In the genomic region with DNA sequence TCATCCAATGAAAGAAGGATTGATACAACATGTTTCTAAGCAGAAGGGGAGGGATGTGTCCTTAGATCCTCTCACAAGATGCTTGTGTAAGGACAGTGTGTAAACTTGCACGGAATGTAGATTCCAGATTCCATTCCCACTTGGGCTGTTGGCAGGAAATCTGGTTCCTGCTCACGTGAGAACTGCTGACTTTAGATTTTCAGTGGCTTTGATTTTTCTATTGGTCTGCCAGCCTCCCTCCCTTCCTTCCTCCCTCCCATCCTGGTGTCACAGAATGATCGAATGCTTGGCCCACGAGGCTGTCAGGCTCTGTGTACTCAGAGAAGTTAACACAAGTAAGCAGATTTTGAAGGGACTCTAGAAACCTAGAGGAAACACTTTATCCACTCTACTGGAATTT, we compare ENCODE assay signal across 8 mouse cellular contexts. TPM values are rescaled to one million over a fixed set of nuclear protein-coding genes. Genes with fewer than 3 reads are reported as not detected.
DNase-seq lines count a peak whose midpoint lies in the region; ATAC-seq and TF ChIP-seq lines count a peak whose summit lies in the region.

No protein-coding gene starts in this region.

- no peak for ATAC-seq in limb, embryonic 14.5 days (ENCODE audit: low FRiP score, low read depth)
- no peak; the same call in 1 of the 2 replicates for ATAC-seq in kidney, postnatal 0 days (replicated peaks; ENCODE audit: low FRiP score, low read depth)

- H3K36me3 ChIP-seq in limb, embryonic 14.5 days (ENCODE audit: control insufficient read depth, insufficient read depth, low read length), result no peaks in the 10 kb centered on the region
- H3K36me3 ChIP-seq in limb, embryonic 10.5 days, result no peaks in the 10 kb centered on the region
- H3K36me3 ChIP-seq in kidney, postnatal 0 days (ENCODE audit: insufficient read depth, low read length), result no peaks in the 10 kb centered on the region

- no peak overlapping the region for H3K4me2 ChIP-seq in limb, embryonic 14.5 days (replicated peaks; ENCODE audit: low read depth, low read length, severe bottlenecking)
- H3K4me2 ChIP-seq in kidney, postnatal 0 days (ENCODE audit: low read length), result no peak overlapping the region

- peak; percentile 40 for DNase-seq in limb, embryonic 14.5 days (ENCODE audit: low spot score)
- no peak for DNase-seq in limb, embryonic 10.5 days (ENCODE audit: low spot score)
- DNase-seq in heart, adult 8-10 months (ENCODE audit: low spot score), result peak; percentile 87
- DNase-seq in kidney, postnatal 0 days (ENCODE audit: low spot score), result peak; percentile 79
- peak; percentile 69 for DNase-seq in skeletal muscle tissue, adult 2 months (ENCODE audit: low read depth, low spot score)
- no peak for DNase-seq in thymus, postnatal 10 days (ENCODE audit: low spot score in 2 of 2)
- no peak for DNase-seq in thymus, postnatal 14 days
- no peak for DNase-seq in MN1 (ENCODE audit: low spot score)

- H3K4me1 ChIP-seq in limb, embryonic 14.5 days (ENCODE audit: control insufficient read depth, insufficient read depth, low read length), result no peaks in the 10 kb centered on the region
- 0 out of 2 replicates have a peak, but pooled peaks cover 4% of the 10 kb centered on the region for H3K4me1 ChIP-seq in limb, embryonic 10.5 days
- peaks cover 13% of the 10 kb centered on the region for H3K4me1 ChIP-seq in kidney, postnatal 0 days (replicated peaks; ENCODE audit: insufficient read depth, low read length)

- no peak overlapping the region for H3K9ac ChIP-seq in limb, embryonic 14.5 days (ENCODE audit: low read depth, low read length, severe bottlenecking)
- no peak overlapping the region for H3K9ac ChIP-seq in kidney, postnatal 0 days (ENCODE audit: low read depth, low read length)

- no peak for TF ChIP-seq CTCF in kidney, postnatal 0 days (IDR thresholded peaks at IDR 0.05; ENCODE audit: low read depth)

- no peak for TF ChIP-seq POLR2A in limb, embryonic 14.5 days (IDR thresholded peaks at IDR 0.05; ENCODE audit: borderline replicate concordance, extremely low read depth, insufficient read depth, insufficient read length)

- WGBS in limb, embryonic 14.5 days, result 19% methylated on average over 4 of the region's 4 CpGs
- 57% methylated on average over 4 of the region's 4 CpGs for WGBS in limb, embryonic 10.5 days
- 19% methylated on average over 4 of the region's 4 CpGs for WGBS in kidney, postnatal 0 days

- no peak overlapping the region for H3K27ac ChIP-seq in limb, embryonic 14.5 days (replicated peaks; ENCODE audit: low read depth, low read length)
- no peak overlapping the region for H3K27ac ChIP-seq in limb, embryonic 10.5 days
- peak overlapping the region; percentile 81; the same call in 1 of the 2 replicates for H3K27ac ChIP-seq in kidney, postnatal 0 days

- no peaks in the 10 kb centered on the region for H3K9me3 ChIP-seq in limb, embryonic 14.5 days (ENCODE audit: control insufficient read depth, low read length)
- H3K9me3 ChIP-seq in limb, embryonic 10.5 days (replicated peaks), result no peaks in the 10 kb centered on the region
- no peaks in the 10 kb centered on the region for H3K9me3 ChIP-seq in kidney, postnatal 0 days (replicated peaks; ENCODE audit: low read length)

- H3K4me3 ChIP-seq in limb, embryonic 14.5 days (replicated peaks; ENCODE audit: low read length), result no peak overlapping the region
- H3K4me3 ChIP-seq in limb, embryonic 10.5 days, result no peak overlapping the region
- no peak overlapping the region for H3K4me3 ChIP-seq in kidney, postnatal 0 days (replicated peaks; ENCODE audit: low read depth, low read length)

- H3K27me3 ChIP-seq in limb, embryonic 14.5 days (ENCODE audit: control insufficient read depth, insufficient read depth, low read length), result no peaks in the 10 kb centered on the region
- H3K27me3 ChIP-seq in limb, embryonic 10.5 days (ENCODE audit: low read depth, poor library complexity, severe bottlenecking), result no peaks in the 10 kb centered on the region
- H3K27me3 ChIP-seq in kidney, postnatal 0 days (ENCODE audit: insufficient read depth, low read length), result no peaks in the 10 kb centered on the region

RNA-seq across cellular contexts. Expression of gene Snrk, which starts 32.9 kb away (rescaled TPM):
- polyA plus RNA-seq in limb, embryonic 14.5 days (2012; rRNA removed), result 44.8 and 50.1 TPM in 2 replicates
- polyA plus RNA-seq in limb, embryonic 14.5 days (2014; fragmentation: Nextera tagmentation; extraction: Ambion mirVana), result 40.2 and 47.0 TPM in 2 replicates
- polyA plus RNA-seq in limb, embryonic 10.5 days (2016; fragmentation: Nextera tagmentation; extraction: Ambion mirVana), result 26.6 and 41.1 TPM in 2 replicates
- 100 to 1,000 TPM; 111 to 152 (median 125) TPM for total RNA-seq in heart, adult 8-10 months (2022)
- 51.3 and 51.6 TPM in 2 replicates for polyA plus RNA-seq in kidney, postnatal 0 days (2015; fragmentation: Nextera tagmentation; extraction: Ambion mirVana)

Comparison
In these comparisons a context has a peak if more than half of its experiments do, and no peak if none do; other contexts are left out.
1. DNase-seq: peak in limb, embryonic 14.5 days (single experiment), heart, adult 8-10 months (single experiment), kidney, postnatal 0 days (single experiment) and skeletal muscle tissue, adult 2 months (single experiment); none in limb, embryonic 10.5 days (single experiment), thymus, postnatal 10 days (0 of 2), thymus, postnatal 14 days (single experiment) and MN1 (single experiment).